Mouse (Mus musculus): ENCODE measurements around the gene Hal.

Gene Hal

DNA sequence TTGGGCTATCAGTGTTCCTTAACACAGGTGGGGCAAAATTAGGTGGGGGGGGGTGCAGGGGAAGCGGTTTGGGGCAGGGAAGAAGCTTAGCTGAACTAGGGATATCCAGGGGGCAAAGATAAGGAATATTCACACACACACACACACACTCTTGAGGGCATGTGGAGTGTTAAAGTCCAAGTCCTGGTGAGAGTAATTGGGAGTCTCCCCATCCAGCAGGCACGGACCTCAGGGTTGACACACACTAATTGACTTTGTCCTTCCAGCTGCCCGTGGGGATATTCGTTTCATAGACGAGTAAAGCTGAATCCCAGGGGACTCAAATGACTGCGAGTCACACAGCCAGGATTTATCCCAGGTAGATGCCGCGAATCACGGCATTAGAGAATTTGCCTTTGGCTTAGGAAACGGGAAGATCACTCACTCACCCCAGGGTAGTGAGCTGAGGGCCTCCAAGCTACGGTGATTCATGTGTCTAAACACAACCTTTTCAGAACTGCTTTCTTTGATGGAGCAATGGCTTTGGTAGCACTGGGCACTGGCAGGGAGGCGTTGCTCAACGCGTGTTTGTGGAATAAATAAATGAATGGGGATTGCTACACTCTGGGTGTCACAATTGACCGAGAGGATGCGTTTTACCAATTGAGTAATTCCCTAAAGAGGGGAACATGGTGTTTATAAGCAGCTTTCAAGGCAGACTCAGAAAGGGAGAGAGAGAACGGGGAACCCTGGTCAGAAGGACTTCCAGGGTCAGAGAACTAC, at the start of gene Hal:
Hal (plus strand) TSS at position 703 of the 762 bp plus-strand sequence.
- no peak for DNase-seq

DNA sequence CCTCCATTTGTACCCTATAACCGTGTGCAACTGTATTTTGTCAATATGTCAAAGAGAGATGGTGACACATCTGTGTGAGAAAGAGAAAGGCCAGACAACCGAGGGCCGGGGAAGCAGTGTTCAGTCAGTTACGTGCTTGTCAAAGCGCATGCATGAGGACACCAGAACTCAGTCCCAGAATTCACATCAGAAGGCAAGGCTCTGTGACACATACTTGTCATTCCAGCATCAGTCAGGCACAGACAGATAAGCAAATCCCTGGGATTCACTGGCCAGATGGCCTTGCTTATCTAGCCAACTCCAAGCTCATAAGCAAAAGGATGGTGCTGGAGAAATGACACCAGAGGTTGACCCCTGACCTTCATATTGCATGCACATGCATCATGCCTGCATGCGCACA, 47.1 kb upstream of the Hal start:
- DNase-seq, result no peak

DNA sequence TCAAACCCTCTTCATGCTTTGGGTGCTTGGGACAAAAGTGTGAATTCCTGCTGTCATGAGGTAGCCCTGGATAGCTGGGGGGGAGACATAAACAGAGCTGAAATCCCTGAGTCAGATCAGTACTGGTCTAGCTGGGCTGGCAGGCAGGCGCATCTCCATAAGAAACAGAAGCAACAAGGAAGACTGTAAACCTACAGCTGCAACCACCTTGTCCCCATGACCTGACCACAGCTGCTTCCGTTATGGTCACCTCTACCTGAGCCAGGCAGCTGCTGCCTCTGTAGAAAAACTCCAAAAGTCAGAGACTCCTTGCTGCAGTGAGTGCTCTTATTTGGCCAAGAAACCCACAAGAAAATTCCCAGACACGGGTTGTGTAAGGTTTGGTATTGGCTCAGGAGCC, 46.4 kb upstream of the Hal start:
- peak in 1 of 2 experiments; percentile 36 for DNase-seq

DNA sequence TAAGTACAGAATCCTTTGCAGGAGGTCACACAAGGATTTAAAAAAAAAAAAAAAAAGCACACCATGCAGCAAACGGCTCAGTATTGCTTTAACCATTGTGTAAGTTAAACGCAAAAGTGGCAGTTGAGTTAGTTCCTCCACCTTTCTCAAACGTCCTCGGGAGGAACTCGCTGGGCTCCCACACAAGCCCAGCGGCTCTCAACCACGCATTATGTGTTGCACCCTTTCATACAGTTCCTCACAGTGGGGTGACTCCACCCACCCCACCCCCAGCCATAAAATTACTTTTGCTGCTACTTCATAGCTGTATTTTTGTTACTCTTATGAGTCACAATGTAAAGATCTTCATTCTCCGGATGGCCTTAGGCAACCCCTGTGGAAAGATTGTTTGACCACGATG, 44.2 kb upstream of the Hal start:
- no peak for DNase-seq

DNA sequence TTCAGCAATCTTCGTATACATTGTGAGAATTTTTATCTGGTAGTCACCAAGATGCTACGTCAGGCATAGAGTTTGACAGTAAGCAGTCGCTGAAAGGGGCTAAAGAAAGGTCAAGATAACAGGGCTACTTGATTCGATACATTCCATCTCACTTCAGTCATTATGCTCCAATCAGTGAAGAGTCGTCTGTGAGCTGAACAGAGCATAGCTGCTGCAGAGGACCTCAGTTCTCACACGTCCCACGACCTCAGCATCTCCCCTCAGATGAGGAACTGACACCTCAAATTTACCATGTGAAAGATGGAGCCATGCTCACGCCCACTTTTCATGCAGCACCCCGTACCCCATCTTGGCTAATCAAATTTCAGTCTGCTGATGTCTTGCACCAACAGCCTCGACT, 41.2 kb upstream of the Hal start:
- DNase-seq, result no peak

DNA sequence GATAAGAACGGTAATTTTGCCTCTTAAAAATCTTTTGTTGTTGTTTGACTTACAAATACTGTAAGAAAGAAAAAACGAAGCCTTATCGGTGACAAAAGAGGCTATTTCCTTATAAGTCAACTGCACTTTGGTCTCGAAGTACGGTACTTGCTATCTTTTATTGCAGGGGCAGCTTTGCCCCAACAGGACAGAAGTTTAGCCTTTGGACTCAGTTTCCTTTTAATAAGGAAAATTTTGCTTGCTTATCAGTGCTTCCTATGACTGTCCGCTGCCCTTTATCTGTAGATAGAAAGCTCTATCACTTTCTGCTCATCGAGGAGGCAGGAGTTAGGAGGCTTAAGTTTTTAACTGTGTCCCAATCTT, 33.9 kb upstream of the Hal start:
- no peak for DNase-seq

DNA sequence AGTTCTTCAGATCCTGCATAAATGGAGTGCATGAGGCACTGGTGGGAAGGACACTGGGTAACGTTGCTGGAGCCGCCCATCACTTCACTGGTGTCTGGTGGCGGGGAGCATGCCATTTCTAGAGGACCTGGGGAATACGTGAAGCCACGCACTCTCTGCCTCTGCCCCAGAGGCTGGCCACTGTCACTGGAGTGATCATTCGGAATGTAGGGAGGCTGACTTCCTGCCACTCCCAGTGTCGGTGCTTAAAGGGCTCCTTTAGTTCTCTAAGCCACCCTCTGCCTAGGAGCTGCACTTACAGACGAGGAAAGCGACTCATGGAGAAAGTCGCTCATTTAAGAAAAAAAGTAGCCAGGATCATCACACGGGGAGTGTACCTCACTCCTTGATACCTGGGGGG, 28.5 kb upstream of the Hal start:
- DNase-seq, result no peak

DNA sequence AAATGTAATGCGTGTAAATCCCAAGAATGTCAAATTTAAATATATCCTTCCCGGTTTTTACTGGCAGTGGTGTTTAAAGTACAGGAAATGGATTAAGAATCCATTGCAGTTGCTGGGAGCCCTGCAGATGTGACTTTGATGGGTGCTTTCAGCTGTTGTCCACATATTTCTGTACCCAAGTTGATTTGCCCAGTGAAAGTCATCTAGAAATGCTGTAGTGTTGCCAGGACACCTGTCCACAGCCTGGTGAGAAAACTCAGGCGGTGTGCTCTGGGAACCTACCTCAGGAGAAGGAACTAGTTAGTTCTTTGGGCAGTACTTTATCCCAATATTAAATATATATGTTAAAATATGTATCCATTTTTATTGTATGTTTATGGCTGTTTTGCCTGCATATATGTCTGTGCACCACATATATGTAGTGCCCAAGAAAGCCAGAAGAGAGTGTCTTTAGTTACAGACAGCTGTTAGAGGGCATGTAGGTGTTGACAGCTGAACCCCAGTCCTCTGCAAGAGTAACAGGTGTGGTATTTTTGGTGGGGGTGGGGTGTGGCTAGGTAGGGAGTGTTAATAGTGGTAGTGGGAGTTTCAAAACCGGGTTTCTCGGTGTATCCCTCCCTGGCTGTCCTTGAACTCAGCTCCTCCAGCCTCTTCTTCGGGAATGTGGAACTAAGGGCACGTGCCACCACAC, 25.7 kb upstream of the Hal start:
- no peak for DNase-seq

DNA sequence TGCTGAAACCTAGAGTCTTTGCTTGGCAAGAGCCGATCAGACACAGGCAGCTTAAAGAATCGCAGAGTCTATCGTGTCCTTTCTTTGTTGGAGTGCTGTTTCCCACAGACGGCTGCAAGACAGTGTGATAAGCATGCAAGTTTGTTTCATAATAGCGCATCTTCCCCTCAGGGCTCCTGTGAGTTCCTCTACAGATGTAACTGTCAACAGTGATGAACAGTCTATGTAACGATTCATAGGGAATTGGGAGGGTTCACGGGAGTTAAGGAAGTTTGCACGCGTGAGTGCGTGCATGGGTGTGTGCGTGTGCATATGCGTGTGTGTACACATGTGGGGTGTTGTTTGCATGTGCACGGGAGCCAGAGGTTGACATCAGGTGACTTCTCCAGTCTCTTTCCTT, 25.0 kb upstream of the Hal start:
- no peak for DNase-seq

DNA sequence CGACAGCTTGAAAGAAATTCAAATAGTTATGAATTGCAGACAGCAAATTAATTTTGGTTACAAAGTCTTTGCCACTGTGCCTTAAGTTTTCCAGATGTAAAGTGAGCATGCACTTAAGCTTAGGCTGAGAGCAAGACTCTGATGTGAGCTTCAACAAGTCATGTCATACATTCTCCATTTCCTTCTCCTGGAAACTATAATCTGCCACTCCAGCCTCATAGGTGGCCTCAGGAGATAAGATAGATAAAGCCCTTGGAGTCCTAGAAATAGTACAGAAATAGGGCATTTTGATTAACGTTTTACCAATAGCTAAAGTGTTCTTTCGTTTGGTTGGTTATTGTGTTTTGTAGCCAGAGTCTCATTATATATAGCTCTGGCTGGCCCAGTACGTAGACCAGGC, 21.3 kb upstream of the Hal start:
- DNase-seq, result no peak

DNA sequence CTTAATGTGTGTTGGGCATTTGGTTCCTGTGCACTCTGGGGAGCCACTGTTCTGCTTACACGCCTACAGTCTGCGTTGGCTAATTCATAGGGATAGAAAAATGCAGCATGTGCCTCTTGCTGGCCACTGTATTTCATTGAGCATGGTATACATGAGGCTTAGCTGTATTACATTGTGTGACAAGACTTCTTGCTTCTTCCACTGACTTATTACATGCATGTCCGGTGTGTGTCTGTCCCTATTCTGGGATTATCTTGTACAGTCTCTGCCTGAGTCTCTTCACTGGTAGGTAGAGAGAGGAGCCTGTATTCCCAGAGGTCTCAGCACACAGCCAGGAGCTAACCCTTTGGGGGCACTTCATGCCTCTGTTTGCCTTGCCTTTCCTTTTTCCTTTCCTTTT, 20.8 kb upstream of the Hal start:
- DNase-seq, result no peak

DNA sequence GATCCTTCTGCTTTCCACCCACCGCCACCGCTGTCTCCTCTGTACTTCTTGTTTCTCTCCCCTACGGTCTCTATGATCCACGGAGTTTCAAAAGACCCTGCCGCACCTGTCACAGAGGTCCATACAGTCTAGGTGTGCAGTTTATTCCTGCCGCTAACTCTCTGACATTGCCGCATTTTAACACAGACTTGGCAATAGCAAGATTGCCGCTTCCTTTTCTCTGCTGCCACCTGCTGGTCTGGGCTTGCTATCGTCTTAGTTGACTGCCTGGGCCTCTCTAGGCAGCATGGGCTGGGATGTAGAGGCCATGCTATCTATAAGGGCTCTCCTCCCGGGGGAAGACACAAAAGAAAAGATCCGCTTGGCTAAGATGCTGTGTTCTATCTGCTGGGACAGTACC, 17.2 kb upstream of the Hal start:
- DNase-seq, result peak; percentile 84 to 88

DNA sequence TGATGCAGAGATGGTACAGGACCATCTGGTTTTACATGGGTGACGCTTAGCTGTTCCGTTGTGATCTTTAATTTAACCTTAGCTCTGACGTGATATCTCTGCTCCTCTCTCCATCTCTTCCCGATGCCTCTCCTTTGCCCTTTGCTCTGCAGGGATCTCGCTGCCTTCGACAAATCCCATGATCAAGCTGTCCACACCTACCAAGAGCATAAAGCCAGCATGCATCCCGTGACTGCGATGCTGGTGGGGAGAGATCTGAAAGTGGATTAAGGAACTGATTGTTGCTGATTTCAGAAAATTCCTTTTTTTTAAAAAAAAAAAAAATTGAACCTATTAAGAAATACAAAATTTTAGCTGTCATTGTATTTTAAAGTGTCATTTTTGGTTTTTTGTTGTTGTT, 4.1 kb upstream of the Hal start:
- DNase-seq, result no peak

DNA sequence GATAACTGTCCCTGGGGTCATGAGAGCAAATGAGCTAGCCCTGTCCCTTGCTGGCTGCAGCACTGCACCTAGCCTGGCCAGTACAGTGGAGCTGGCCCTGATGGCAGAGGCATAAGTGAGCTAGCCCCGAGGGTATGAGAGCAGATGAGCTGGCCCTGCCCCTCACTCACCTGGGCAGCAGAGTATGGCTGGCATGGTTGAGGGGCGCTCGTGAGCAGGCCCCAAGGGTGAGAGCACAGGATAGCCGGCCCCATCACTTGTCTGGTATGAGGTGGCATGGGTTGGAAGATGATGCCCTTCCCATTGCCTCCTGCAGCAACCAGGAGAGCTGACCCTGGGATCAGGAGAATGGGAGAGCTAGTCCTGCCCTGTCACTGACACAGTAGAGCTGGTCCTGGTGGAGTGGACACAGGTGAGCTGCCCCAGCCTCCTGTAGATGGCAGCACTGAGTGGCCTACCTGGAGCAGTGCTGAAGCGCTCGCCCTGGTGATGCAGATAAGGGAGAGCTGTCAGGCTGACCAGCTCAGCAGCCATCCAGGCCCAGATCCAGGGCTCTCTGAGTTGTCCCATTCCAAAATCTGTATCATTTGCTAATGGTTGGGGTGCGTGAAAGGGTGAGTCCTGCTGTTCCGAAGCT, 3.4 kb upstream of the Hal start:
- DNase-seq, result peak; percentile 52 to 54

DNA sequence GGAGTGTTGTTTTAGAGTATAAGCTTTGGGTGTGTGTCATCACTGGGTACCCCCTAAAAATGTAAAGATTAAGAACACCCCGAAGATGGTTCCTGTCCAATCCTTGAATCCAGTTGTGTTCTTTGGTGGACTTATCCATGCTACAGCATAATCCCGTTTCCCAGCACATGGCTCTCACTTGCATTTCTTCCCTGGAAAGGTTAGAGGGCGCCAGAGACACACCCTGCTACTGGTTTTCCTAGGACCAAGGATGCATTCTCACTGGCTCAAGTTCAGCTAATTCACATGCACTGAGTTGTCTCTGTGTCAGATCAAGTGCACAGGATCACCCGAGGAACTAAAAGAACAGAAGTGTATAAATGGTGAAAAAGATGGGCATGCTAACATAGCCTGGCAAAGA, 1.9 kb upstream of the Hal start:
- no peak for DNase-seq

DNA sequence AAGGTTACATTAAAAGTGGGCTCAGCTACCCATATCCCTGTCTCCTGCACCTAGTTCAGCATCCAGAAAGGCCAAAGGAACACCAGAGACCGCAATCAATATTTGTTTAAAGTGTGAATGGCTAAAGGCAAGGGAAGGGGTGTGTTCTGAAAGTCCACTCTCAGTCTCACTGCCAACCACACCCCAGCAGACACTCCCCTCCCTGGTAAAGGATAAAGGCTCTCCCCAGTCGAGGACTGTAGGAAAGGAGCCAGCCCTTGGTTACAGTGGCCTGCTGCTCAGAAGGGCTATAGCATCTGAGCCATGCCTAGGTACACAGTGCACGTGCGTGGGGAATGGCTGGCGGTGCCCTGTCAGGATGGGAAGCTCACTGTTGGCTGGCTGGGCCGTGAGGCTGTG, 259 bp downstream of the Hal start:
- DNase-seq, result no peak

DNA sequence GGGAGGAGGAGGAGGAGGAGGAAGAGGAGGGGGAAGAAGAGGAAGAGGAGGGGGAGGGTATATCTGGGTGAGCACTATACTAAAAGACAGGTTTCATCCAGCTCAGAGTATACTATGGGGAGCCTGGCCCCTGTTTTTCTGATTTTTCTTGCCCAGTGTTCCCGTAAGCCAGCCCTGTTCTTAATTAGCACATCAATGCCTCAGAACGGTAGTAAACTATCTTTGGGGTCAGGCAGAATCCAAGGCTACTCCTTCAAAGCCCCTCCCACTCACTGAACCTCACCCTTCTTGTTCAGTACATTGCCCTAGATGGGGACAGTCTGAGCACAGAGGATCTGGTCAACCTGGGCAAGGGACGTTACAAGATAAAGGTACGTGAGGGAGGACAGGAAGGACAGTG, 1.9 kb downstream of the Hal start:
- DNase-seq, result no peak

DNA sequence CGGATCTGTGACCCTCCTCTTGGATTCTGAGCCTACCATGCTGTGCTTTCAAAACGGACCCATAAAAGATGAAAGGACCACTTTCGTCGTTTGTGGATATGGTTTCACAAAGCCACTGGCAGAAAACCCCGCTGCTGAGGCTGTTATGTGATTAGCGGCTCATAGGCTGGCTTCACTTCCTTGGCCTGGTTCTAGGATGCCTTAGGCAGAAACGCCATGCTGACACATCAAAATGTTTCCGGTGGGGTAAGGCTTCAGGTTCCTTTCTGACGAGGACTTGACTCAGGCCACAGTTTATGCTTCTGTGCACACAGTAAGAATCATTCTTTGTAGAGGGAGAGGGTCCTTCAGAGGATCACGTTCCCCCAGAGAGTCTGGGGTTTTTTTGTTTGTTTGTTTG, 12.3 kb downstream of the Hal start:
- no peak for DNase-seq

DNA sequence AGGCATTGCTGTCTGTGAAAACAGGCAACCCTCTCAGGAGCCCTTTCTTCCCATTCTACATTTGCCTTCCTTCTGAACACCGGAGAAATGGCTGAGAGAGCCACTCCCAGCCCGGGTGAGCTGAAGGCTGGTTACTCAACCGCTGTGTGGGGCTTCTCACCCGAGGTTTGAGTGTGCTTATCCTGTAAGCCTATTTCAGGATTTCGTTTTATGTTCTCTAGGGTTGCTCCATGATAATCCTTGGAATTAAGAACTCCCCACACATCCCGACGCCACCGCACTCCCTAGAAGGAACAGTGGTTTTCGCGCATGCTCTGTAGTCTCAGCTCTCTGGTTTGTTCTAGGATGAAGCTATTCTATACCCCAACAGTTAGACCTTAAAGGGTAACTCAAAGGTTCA, 12.8 kb downstream of the Hal start:
- no peak for DNase-seq

DNA sequence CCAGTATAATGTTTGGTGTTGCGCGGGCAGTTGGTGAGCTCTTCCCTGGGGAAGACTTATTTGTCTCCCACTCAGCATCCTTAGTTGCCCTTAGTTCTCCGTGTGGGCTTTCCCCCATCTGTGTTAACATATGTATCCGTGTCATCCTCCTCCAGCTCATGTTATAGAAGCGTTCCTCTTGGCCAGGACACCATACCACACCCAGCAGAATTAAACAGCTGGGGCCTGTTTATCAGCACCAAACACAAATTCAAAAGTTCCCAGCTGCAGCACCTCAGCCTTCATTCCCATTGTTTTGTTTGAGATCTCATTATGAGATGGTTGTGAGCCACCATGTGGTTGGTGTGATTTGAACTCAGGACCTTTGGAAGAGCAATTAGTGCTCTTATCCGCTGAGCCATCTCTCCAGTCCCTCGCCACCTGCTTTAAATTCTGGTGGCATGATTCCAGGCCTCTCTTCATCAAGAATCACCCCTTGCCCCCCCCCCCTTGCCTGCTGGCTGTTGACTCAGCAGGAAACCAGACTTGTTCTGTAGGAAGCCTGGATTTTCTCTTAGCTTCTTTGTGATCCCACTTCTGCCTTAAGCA, 19.9 kb downstream of the Hal start:
- no peak for DNase-seq

DNA sequence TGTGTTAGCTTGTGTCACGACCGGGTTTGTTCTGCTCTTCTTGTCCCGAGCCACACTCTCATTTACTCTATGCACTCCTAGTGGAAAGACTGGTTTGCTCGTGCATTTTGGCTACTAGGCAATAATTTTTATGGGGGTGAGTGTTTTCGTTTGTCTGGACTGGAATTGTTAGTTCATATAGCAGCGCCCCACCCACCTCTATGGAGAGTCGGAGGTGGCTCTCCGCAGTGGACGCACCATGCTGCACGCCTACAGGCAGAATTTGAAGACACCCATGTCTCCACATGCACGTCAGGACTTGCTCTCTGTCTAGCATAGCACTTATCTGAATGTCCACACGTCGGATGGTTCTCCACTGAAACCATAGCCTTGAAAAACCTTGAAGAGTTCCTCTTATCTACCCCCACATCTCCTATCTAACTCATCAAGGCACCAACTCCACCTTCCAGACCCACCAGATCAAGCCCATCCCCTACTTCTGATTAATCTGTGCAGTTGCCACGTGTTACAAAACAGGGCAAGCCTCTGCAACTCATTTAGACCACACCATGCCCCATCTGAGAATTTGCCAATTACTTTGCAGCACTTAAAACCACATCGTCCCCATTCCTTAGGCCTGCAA, 21.1 kb downstream of the Hal start:
- DNase-seq, result no peak

DNA sequence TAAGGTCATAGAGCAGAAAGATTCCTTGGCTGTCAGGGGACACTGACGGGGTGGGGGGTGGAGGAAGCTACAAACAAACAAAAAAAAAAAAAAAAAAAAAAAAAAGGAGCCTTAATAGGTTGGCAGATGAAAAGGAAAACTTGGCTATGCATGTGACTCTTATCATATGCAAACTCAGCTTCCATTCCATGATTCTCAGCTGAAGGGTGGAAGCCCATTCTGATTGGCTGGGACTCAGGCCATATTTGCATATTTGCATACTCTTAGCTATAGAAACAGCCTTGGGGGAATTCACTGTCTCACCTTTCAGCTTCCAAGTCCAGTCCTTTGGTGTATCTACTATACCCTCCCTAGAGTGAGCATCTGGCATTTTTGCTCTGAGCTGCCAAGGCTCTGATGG, 26.9 kb downstream of the Hal start:
- DNase-seq, result peak; percentile 8 to 10

DNA sequence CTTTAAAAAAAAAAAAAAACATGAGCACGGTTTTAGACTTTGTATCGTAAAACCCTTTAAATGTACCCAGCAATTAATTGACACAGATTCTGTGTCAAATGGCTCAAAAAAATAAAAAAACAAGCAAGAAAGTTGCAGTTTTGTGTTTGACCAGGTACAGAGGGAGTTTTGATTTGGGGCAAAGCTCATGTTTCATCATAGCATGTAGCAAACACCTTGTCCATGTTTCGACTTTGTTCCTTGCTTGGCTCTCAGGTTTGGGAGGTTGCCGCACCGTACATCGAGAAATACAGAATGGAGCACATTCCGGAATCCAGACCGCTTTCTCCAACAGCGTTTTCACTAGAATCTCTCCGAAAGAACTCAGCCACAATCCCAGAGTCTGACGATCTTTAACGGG, 27.4 kb downstream of the Hal start:
- no peak for DNase-seq

DNA sequence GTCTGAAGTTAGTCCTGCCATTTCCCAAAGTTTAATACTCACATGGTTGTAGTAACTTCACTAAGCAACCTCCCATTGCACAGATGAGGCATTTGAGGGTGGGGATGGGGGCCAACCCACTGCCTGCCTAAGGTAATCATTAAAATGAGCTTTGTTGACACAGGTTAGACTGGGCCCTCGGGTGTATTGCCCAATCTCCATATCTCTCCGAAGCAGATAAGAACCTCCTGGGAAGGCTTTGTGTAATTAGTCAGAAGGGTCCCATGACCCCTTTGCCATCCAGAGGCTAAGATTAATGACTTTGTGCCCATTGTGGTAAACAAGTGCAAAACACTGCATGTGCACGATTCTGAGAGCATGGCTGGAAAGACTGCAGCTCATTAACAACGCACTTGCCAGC, 29.2 kb downstream of the Hal start:
- no peak for DNase-seq
